Mouse (Mus musculus) E14TG2a.4 (cell line): ENCODE results near the gene Mlxipl.

Experiments
- H3K27me3 ChIP-seq: 2 replicates; pipeline ENCODE4 v1.6.1; 2014; ENCODE audit warnings: low read length, control low read depth; ENCODE audit not compliant: insufficient read depth
- H3K36me3 ChIP-seq: 2 replicates; pipeline ENCODE4 v1.6.1; 2014; ENCODE audit warnings: low read length, control low read depth; ENCODE audit not compliant: insufficient read depth
- H3K4me1 ChIP-seq: replicated peaks from 2 replicates; pipeline ENCODE4 v1.6.1; 2014; ENCODE audit warnings: low read depth, low read length, control low read depth
- H3K4me3 ChIP-seq: replicated peaks from 2 replicates; pipeline ENCODE4 v1.5.1; 2014; ENCODE audit warnings: mild to moderate bottlenecking, low read length
- H3K9me3 ChIP-seq: 2 replicates; pipeline ENCODE4 v1.6.1; 2014; ENCODE audit warnings: low read length, control low read depth
- CTCF ChIP-seq: conservative IDR thresholded peaks from 2 replicates; pipeline ENCODE4 v1.5.1; 2014; ENCODE audit warnings: low read length
- NANOG ChIP-seq: IDR thresholded peaks from 2 replicates; pipeline ENCODE4 v1.6.1; 2014; ENCODE audit warnings: borderline replicate concordance, low read length, mixed read lengths
- POU5F1 ChIP-seq: IDR thresholded peaks from 2 replicates; pipeline ENCODE4 v1.6.1; 2014; ENCODE audit warnings: low read length, borderline replicate concordance

Mlxipl gene

DNA sequence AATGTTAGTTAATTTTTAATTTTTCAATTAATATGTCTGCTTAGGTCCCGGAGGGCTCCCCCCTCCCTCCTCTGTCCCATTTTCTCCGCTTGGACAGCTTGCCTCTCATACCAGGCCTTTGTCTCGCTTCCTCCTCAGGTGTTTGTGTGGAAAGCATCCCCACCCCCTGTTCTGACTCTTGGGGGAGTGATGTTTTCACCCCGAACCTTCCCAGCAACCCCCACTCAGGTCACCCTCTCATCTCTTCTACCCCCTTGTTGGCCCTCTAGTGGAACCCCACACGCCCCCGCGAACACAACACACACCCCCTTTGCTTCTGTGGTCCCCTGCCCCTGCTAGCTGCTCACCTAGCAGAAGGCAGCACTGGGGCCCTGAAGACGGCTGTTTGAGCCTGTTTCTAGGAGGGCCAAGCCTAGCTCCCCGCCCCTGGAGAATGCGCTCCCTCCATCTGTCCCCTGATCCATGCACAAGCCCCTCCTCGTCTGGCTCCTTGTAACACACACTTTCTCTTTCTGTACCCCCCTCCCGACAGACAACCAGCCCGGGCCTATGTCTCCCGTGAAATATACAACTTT lies 12.7 kb upstream of the Mlxipl start:
- peaks cover 5% of the 10 kb centered on the region; the same call in 1 of the 2 replicates for H3K9me3 ChIP-seq
- no peak for TF ChIP-seq NANOG
- no peak for TF ChIP-seq CTCF
- no peak for TF ChIP-seq POU5F1
- peaks cover 45% of the 10 kb centered on the region for H3K27me3 ChIP-seq
- H3K4me3 ChIP-seq, result peak overlapping the region; percentile 89
- H3K36me3 ChIP-seq, result no peaks in the 10 kb centered on the region
- H3K4me1 ChIP-seq, result peaks cover 54% of the 10 kb centered on the region

DNA sequence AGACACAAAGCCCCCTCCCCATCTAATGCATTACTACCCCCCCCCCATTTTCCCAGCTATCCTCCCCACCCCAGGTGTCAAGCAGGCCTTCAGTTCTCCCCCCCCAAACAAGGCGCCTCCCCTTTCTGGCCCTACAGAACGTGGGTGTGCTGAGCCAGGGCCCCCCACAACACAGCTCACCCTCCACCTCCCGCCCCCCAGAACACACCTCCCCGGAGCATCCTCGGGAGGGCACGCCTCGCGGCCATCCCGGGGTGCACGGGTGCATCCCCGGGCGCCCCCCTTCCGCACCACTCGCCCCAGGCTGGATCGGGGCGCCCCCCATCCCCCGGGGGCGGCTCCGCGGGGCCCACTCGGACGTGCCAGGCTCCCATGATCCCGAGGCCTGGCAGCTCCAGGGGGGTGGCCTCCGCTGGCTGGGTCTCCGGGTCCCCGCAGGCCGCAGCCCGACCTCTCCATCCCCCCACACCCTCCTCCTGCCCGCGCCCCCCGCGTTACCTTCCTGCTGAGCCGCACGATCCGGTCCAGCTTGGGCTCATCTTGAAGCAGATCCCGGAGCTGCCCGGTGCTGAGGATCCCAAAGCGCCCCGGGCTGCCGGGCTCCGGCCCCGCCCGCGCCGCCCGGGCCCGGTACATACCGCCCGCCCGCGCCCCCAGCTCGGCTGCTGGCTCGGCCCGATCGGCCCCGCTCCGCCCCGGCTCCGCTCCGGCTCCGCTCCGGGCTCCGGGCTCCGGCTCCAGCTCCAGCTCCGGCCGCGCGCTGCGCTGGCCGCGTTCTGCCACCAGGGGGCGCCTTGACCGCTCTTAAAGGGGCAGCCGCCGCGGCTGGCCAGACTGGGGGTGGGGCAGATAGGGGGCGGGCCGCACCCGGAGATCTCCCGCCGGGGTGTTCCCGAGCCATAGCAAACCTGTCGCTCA lies 11.9 kb upstream of the Mlxipl start, which contains the start of gene Vps37d:
TSS of gene Vps37d (minus strand) at position 703 of the 918 bp plus-strand sequence.
- Histone ChIP-seq H3K27me3 (peaks cover 47% of the 10 kb centered on the region), H3K36me3 (no peaks in the 10 kb centered on the region), H3K4me3 (peak within 1 kb of the TSS; percentile 89), H3K9me3 (peaks cover 5% of the 10 kb centered on the region; the same call in 1 of the 2 replicates), H3K4me1 (peaks cover 46% of the 10 kb centered on the region)
- TF ChIP-seq POU5F1, result no peak
- TF ChIP-seq NANOG, result no peak
- no peak for TF ChIP-seq CTCF

DNA sequence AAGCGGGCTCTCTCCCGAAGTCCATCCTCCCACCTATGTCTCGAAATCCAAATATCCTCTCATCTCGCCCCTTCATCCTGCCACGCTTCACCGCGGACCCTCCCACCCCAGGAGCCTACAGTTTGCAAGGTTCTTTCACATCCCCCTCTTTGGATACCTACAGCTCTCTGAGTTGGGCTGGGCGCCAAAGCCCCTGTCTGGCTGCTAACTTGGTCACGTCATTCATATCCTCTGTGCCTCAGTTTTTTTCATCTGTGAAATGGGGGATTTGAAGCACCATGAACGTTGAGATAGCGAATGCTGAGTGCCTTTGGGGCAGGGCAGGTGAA lies 11.2 kb upstream of the Mlxipl start:
- Histone ChIP-seq H3K27me3 (peaks cover 48% of the 10 kb centered on the region), H3K4me3 (peak overlapping the region; percentile 89), H3K9me3 (peaks cover 5% of the 10 kb centered on the region; the same call in 1 of the 2 replicates), H3K4me1 (peaks cover 40% of the 10 kb centered on the region), H3K36me3 (no peaks in the 10 kb centered on the region)
- TF ChIP-seq NANOG (no peak), CTCF (no peak), POU5F1 (no peak)

DNA sequence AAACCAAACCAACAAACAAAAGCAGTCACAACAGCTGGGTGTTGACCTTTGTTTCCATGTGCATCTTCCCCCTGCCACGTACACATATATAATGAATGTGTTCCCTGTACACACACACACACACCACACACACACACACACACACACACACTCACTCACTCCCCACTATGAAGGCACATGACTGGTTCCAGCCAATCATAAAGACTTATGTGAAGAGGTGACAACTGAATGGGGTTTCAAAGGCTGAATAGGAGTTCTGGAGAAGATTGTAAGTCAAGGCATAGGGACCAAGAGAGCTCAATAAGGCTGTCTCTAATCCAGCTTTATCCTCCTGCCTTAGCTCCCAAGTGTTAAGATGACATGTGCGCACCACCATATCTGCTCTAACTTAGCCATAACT lies 10.1 kb upstream of the Mlxipl start:
- Histone ChIP-seq H3K9me3 (peaks cover 5% of the 10 kb centered on the region; the same call in 1 of the 2 replicates), H3K27me3 (peaks cover 52% of the 10 kb centered on the region), H3K4me3 (no peak overlapping the region), H3K36me3 (no peaks in the 10 kb centered on the region), H3K4me1 (peaks cover 30% of the 10 kb centered on the region)
- TF ChIP-seq POU5F1, result no peak
- no peak for TF ChIP-seq CTCF
- no peak for TF ChIP-seq NANOG

DNA sequence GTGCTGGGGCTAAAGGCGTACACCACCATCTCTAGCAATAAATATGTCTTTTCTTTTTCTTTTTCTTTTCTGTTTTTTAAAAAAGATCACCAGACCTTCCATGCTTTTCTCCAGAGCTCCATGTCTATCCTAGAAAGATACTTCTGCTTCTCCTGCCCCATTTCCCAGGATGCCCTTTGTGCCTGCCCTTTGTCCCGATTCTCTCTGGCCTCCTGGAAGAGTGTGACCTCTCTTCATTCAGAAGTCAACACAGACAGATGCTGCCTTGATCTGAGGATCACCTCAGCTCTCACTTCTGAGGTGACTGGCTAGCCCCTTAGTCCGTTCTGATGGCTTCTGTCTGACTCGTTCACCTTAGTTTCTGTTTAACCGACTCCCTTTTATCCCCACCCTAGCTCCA lies 9.2 kb upstream of the Mlxipl start:
- H3K4me3 ChIP-seq, result no peak overlapping the region
- H3K27me3 ChIP-seq, result peaks cover 62% of the 10 kb centered on the region
- peaks cover 5% of the 10 kb centered on the region; the same call in 1 of the 2 replicates for H3K9me3 ChIP-seq
- TF ChIP-seq POU5F1, result no peak
- TF ChIP-seq NANOG, result no peak
- no peak for TF ChIP-seq CTCF
- peaks cover 26% of the 10 kb centered on the region for H3K4me1 ChIP-seq
- H3K36me3 ChIP-seq, result no peaks in the 10 kb centered on the region

DNA sequence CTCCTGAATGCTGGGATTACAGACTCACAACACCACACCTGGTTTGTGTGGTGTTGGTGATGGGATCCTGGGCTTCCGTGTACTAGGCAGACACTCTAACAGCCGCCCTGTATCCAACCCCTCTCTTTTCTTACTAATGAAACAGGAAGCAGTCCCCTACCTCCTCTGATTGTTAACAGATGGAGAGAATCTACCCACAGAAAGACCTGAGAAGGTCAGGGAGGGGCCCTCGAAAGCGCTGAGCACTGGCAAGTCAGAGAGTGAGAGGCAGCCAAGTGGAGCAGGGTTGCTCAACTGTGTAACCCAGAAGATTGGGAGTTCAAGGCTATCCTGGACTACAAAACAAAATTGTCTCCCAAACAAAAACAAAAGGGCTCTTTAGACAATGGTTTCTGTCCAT lies 2.8 kb upstream of the Mlxipl start:
- no peaks in the 10 kb centered on the region for H3K36me3 ChIP-seq
- H3K9me3 ChIP-seq, result 0 out of 2 replicates have a peak, but pooled peaks cover 5% of the 10 kb centered on the region
- peaks cover 10% of the 10 kb centered on the region for H3K4me1 ChIP-seq
- H3K4me3 ChIP-seq, result no peak overlapping the region
- H3K27me3 ChIP-seq, result peaks cover 83% of the 10 kb centered on the region
- TF ChIP-seq POU5F1 (no peak), NANOG (no peak), CTCF (no peak)

DNA sequence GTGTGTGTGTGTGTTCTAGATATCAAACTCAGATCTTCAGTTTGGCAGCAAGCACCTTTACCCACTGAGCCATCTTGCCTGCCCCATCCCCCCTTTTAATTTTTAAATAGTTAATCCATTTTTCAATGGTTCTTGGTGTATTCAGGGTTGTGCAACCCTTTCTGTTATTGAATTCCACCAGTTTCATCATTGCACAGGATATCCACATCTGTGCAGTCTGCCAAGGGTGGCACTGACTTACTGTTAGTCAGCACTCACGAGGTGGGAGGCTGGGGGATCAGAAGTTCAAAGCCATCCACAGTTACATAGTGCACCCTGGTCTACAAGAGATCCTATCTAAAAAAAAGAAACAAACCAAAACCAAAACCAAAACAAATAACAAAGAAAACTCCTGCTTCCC lies 11.3 kb downstream of the Mlxipl start:
- TF ChIP-seq CTCF, result no peak
- no peak for TF ChIP-seq POU5F1
- TF ChIP-seq NANOG, result no peak
- Histone ChIP-seq H3K36me3 (no peaks in the 10 kb centered on the region), H3K4me3 (no peak overlapping the region), H3K27me3 (peaks cover 41% of the 10 kb centered on the region), H3K9me3 (no peaks in the 10 kb centered on the region), H3K4me1 (no peaks in the 10 kb centered on the region)

DNA sequence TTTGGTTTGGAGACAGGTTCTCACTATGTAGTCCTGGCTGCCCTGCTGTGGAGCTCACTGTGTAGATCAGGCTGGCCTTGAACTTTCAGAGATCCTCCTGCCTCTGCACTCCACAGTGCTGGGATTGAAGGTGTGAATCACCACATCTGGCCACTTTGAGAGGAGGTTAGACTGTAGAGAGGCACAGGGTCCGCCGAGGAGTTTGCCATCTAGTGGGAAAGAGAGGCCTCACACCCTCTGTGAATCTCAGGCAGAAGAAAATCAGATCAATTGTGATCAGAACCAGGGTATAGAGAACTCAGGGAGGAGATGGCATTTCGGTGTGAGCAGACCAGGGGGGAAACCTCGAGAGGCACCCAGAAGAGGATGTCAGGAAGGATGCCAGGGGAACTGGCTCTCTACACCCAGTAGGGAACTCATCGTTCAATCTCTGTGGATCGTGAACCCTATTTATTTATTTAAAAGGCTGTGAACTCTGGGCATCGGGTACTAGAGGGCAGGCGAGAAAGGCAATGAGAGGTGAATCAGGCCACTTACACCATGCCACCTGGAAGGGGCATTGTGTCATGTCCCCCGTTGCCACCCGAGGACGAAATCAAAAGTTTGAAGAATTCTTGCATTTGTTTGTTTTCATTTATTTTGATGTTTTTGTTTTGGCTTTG lies 14.4 kb downstream of the Mlxipl start:
- H3K4me1 ChIP-seq, result peaks cover 24% of the 10 kb centered on the region
- TF ChIP-seq CTCF (peak; percentile 85), NANOG (no peak)
- H3K4me3 ChIP-seq, result no peak overlapping the region
- H3K9me3 ChIP-seq, result no peaks in the 10 kb centered on the region
- H3K36me3 ChIP-seq, result no peaks in the 10 kb centered on the region
- peaks cover 64% of the 10 kb centered on the region for H3K27me3 ChIP-seq
